Mouse (Mus musculus): ENCODE results near the gene Mgea5.

Mgea5 gene

GRCm38 (mm10) chr19:45734762-45735161, 48.9 kb downstream of the Mgea5 start:
- DNase-seq (ENCODE audit: extremely low read depth, insufficient read length, low spot score): no peak

GRCm38 (mm10) chr19:45734191-45734590, 49.4 kb downstream of the Mgea5 start:
- no peak for DNase-seq (ENCODE audit: extremely low read depth, insufficient read length, low spot score)

- DNase-seq (ENCODE audit: extremely low read depth, insufficient read length, low spot score): no peak
These were observed 50.1 kb downstream of the Mgea5 start for GRCm38 (mm10) chr19:45733564-45733963.

- DNase-seq (ENCODE audit: extremely low read depth, insufficient read length, low spot score): no peak
These were observed 52.0 kb downstream of the Mgea5 start for GRCm38 (mm10) chr19:45731658-45732057.

GRCm38 (mm10) chr19:45730042-45730441, 53.6 kb downstream of the Mgea5 start:
- DNase-seq (ENCODE audit: extremely low read depth, insufficient read length, low spot score): no peak

GRCm38 (mm10) chr19:45727231-45727630, 56.4 kb downstream of the Mgea5 start:
- no peak for DNase-seq (ENCODE audit: extremely low read depth, insufficient read length, low spot score)

- DNase-seq (ENCODE audit: extremely low read depth, insufficient read length, low spot score): no peak
These were observed 57.9 kb downstream of the Mgea5 start for GRCm38 (mm10) chr19:45725677-45726277.

GRCm38 (mm10) chr19:45722188-45722587, 61.4 kb downstream of the Mgea5 start:
- DNase-seq (ENCODE audit: extremely low read depth, insufficient read length, low spot score): no peak

GRCm38 (mm10) chr19:45718286-45718685, 65.4 kb downstream of the Mgea5 start:
- no peak for DNase-seq (ENCODE audit: extremely low read depth, insufficient read length, low spot score)

- no peak for DNase-seq (ENCODE audit: extremely low read depth, insufficient read length, low spot score)
These were observed 66.0 kb downstream of the Mgea5 start for GRCm38 (mm10) chr19:45717493-45718220.

GRCm38 (mm10) chr19:45708704-45709103, 74.9 kb downstream of the Mgea5 start:
- DNase-seq (ENCODE audit: extremely low read depth, insufficient read length, low spot score): no peak
